Mouse (Mus musculus) retina, adult 2 months (tissue): ENCODE measurements around the gene 9430097D07Rik.
A peak's percentile ranks its signal among the peaks of the same experiment; 100 is the strongest.

ENCODE experiments used
- DNase-seq: peaks from one replicate; pipeline ENCODE4 v3.0.0-alpha.2; 2012; ENCODE audit warnings: low read depth, low spot score

9430097D07Rik gene

GRCm38 (mm10) chr2:32534733-32535471, 40.6 kb downstream of the 9430097D07Rik start, which contains the start of gene Fam102a:
TSS of gene Fam102a (plus strand) at chr2:32535332.
- DNase-seq, result peak; percentile 87

GRCm38 (mm10) chr2:32534061-32534732, 41.3 kb downstream of the 9430097D07Rik start:
- DNase-seq, result no peak

GRCm38 (mm10) chr2:32533163-32533562, 42.3 kb downstream of the 9430097D07Rik start:
- DNase-seq, result no peak

- DNase-seq, result no peak
These were observed 45.0 kb downstream of the 9430097D07Rik start for GRCm38 (mm10) chr2:32530479-32530878.

- no peak for DNase-seq
These were observed 47.2 kb downstream of the 9430097D07Rik start for GRCm38 (mm10) chr2:32528326-32528725.

- DNase-seq, result no peak
These were observed 48.0 kb downstream of the 9430097D07Rik start for GRCm38 (mm10) chr2:32527468-32527966.

GRCm38 (mm10) chr2:32525816-32526215, 49.7 kb downstream of the 9430097D07Rik start:
- no peak for DNase-seq

- DNase-seq, result no peak
These were observed 50.9 kb downstream of the 9430097D07Rik start for GRCm38 (mm10) chr2:32524536-32525031.
